Mouse (Mus musculus) hindbrain, postnatal 0 days (tissue): ENCODE results near the gene Clec11a. TPM values are rescaled to one million over a fixed set of nuclear protein-coding genes. Genes with fewer than 3 reads are reported as not detected.

Source experiments
- ATAC-seq: fragments of 200-750 bp; cut with Nextera tagmentation; 2 replicates; pipeline ENCODE4 v1.8.0; 2017; ENCODE audit warnings: mild to moderate bottlenecking, moderate TSS enrichment, moderate library complexity
- DNase-seq: peaks from one replicate; pipeline ENCODE4 v3.0.0-alpha.2; 2015; ENCODE audit warnings: low spot score
- H3K27ac ChIP-seq: fragments of 300-500 bp; sonication (generic); 2 replicates; pipeline ENCODE4 v1.5.1; 2014; ENCODE audit warnings: mild to moderate bottlenecking
- H3K27me3 ChIP-seq: fragments of 300-500 bp; sonication (generic); 2 replicates; pipeline ENCODE4 v1.6.1; 2014; ENCODE audit warnings: low read length, mixed read lengths; ENCODE audit not compliant: insufficient read depth
- H3K36me3 ChIP-seq: fragments of 300-500 bp; sonication (generic); 2 replicates; pipeline ENCODE4 v1.6.1; 2014; ENCODE audit warnings: low read length, mixed read lengths; ENCODE audit not compliant: insufficient read depth
- H3K4me1 ChIP-seq: fragments of 300-500 bp; sonication (generic); 2 replicates; pipeline ENCODE4 v1.6.1; 2014; ENCODE audit warnings: antibody characterized with exemption, low read length, mixed read lengths; ENCODE audit not compliant: insufficient read depth
- H3K4me2 ChIP-seq: fragments of 300-500 bp; sonication (generic); 2 replicates; pipeline ENCODE4 v1.6.1; 2014; ENCODE audit warnings: low read depth, mild to moderate bottlenecking, low read length, moderate library complexity, mixed read lengths
- H3K4me3 ChIP-seq: fragments of 300-500 bp; sonication (generic); 2 replicates; pipeline ENCODE4 v1.5.1; 2014; ENCODE audit warnings: low read length
- H3K9ac ChIP-seq: fragments of 300-500 bp; sonication (generic); replicated peaks from 2 replicates; pipeline ENCODE4 v1.6.1; 2014; ENCODE audit warnings: mild to moderate bottlenecking, low read length, moderate library complexity, mixed read lengths
- H3K9me3 ChIP-seq: fragments of 300-500 bp; sonication (generic); 2 replicates; pipeline ENCODE4 v1.6.1; 2016; ENCODE audit warnings: low read length, mixed read lengths
- CTCF ChIP-seq: IDR thresholded peaks from 2 replicates; pipeline ENCODE4 v1.5.1; 2016; ENCODE audit warnings: antibody characterized with exemption, control low read depth, low read depth
- WGBS: fragments of 180-500 bp; shearing (Covaris S2); extraction: QIAGEN DNeasy Blood & Tissue Kit; methylation state at CpG from one replicate; pipeline ENCODE4 v1.1.7; 2014; 5-methylcytosine and 5-hydroxymethylcytosine counted together
- polyA plus RNA-seq: library from polyadenylated mRNA; unstranded; fragments of >200 nt; fragmentation: Nextera tagmentation; extraction: Ambion mirVana; gene quantifications from 2 replicates; pipeline ENCODE4 v1.2.1, GENCODE M21; 2015
- total RNA-seq: library from RNA; depleted of rRNA; stranded (reverse); fragments of >200 nt; gene quantifications from 2 replicates; pipeline ENCODE4 v1.2.3, GENCODE M21; 2014

Clec11a gene
- total and polyA plus RNA-seq, 2 experiments from 2014 or later = 4.5 to 5.9 TPM

GRCm38 (mm10) chr7:44350957-44351711 is 44.4 kb upstream of the Clec11a start:
- Histone ChIP-seq H3K9me3 (no peaks in the 10 kb centered on the region), H3K4me2 (peak overlapping the region; percentile 50), H3K9ac (peak overlapping the region; percentile 0; the same call in 1 of the 2 replicates), H3K4me1 (no peaks in the 10 kb centered on the region), H3K27ac (peak overlapping the region; percentile 50), H3K4me3 (0 out of 2 replicates have a peak overlapping the region, but pooled peaks have one; percentile 3), H3K36me3 (peaks cover 12% of the 10 kb centered on the region; the same call in 1 of the 2 replicates), H3K27me3 (peaks cover 27% of the 10 kb centered on the region; the same call in 1 of the 2 replicates)
- TF ChIP-seq CTCF = peak; percentile 96
- peak; percentile 60 for ATAC-seq
- peak; percentile 95 for DNase-seq
- 7% methylated on average over 25 of the region's 25 CpGs for WGBS

DNA sequence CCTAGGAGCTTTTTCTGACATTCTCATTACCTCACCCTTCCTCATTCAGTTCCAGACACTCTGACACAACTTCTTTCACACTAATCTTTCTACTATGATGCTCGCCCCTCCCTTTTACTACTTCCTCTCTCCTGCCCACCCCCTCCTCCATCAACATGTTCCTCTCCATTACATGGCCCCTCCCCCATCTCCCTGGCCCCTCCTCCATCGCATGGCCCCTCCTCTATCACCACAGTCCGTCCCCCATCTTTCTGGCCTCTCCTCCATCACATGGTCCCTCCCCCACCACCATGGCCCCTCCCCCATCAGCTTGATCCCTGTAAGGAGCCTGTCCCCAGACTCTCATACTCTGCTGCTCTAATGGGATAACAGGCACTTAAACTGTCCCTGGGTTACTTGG is 42.3 kb upstream of the Clec11a start:
- Histone ChIP-seq H3K27me3 (peaks cover 19% of the 10 kb centered on the region; the same call in 1 of the 2 replicates), H3K4me2 (no peak overlapping the region), H3K27ac (no peak overlapping the region), H3K4me1 (no peaks in the 10 kb centered on the region), H3K36me3 (peaks cover 21% of the 10 kb centered on the region; the same call in 1 of the 2 replicates), H3K9ac (no peak overlapping the region), H3K4me3 (no peak overlapping the region), H3K9me3 (no peaks in the 10 kb centered on the region)
- no peak for ATAC-seq
- 27% methylated on average over 3 of the region's 3 CpGs for WGBS
- no peak for DNase-seq
- no peak for TF ChIP-seq CTCF

GRCm38 (mm10) chr7:44344622-44345021 is 37.9 kb upstream of the Clec11a start:
- Histone ChIP-seq H3K36me3 (peaks cover 26% of the 10 kb centered on the region; the same call in 1 of the 2 replicates), H3K4me3 (no peak overlapping the region), H3K4me1 (no peaks in the 10 kb centered on the region), H3K4me2 (no peak overlapping the region), H3K27ac (no peak overlapping the region), H3K9me3 (no peaks in the 10 kb centered on the region), H3K9ac (no peak overlapping the region), H3K27me3 (no peaks in the 10 kb centered on the region)
- ATAC-seq (no peak), DNase-seq (no peak)
- no peak for TF ChIP-seq CTCF
- 82% methylated on average over 12 of the region's 12 CpGs for whole genome bisulfite sequencing

GRCm38 (mm10) chr7:44343459-44344015 is 36.8 kb upstream of the Clec11a start:
- no peak overlapping the region for H3K27ac ChIP-seq
- no peak overlapping the region for H3K4me2 ChIP-seq
- no peaks in the 10 kb centered on the region for H3K4me1 ChIP-seq
- H3K27me3 ChIP-seq = no peaks in the 10 kb centered on the region
- 29% methylated on average over 9 of the region's 11 CpGs for WGBS
- H3K9me3 ChIP-seq = no peaks in the 10 kb centered on the region
- TF ChIP-seq CTCF = no peak
- DNase-seq (no peak), ATAC-seq (no peak)
- H3K9ac ChIP-seq = no peak overlapping the region
- peaks cover 26% of the 10 kb centered on the region; the same call in 1 of the 2 replicates for H3K36me3 ChIP-seq
- no peak overlapping the region for H3K4me3 ChIP-seq

DNA sequence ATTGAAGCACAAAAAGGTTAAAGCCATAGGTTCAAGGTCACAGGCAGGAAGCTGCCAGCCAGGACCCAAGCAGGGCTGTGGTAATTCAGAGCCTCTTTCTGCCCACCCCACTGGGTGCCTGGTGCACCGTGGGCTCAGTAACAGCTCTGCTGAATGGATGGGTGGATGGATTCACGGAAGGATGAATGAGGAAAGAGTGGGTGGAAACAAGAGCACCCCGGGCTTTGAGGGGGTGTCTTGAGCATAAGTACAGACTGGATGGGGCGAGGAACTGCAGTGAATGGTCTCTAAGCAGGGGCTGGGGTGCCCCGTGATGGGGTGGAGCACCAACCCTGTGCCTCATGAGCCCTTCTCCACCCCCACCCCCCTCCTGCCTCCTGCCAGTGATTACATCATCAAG is 35.0 kb upstream of the Clec11a start:
- no peaks in the 10 kb centered on the region for H3K27me3 ChIP-seq
- no peaks in the 10 kb centered on the region for H3K9me3 ChIP-seq
- DNase-seq (no peak), ATAC-seq (no peak)
- no peak overlapping the region for H3K9ac ChIP-seq
- no peak overlapping the region for H3K27ac ChIP-seq
- 69% methylated on average over 5 of the region's 5 CpGs for WGBS
- H3K4me3 ChIP-seq = no peak overlapping the region
- peaks cover 17% of the 10 kb centered on the region; the same call in 1 of the 2 replicates for H3K36me3 ChIP-seq
- no peak for TF ChIP-seq CTCF
- H3K4me1 ChIP-seq = no peaks in the 10 kb centered on the region
- H3K4me2 ChIP-seq = no peak overlapping the region

GRCm38 (mm10) chr7:44341119-44341518 is 34.4 kb upstream of the Clec11a start:
- TF ChIP-seq CTCF = no peak
- Histone ChIP-seq H3K4me1 (no peaks in the 10 kb centered on the region), H3K4me2 (no peak overlapping the region), H3K27ac (no peak overlapping the region), H3K9ac (no peak overlapping the region), H3K36me3 (peaks cover 14% of the 10 kb centered on the region; the same call in 1 of the 2 replicates), H3K4me3 (no peak overlapping the region), H3K27me3 (no peaks in the 10 kb centered on the region), H3K9me3 (no peaks in the 10 kb centered on the region)
- no peak for DNase-seq
- 90% methylated on average over 10 of the region's 10 CpGs for WGBS
- no peak for ATAC-seq
